Comparison of ENCODE assay signal across 8 mouse cellular contexts in genomic region chr12:84449887-84450286, GRCm38 (mm10). TPM values are rescaled to one million over a fixed set of nuclear protein-coding genes. Genes with fewer than 3 reads are reported as not detected.
DNase-seq lines count a peak whose midpoint lies in the region; ATAC-seq and TF ChIP-seq lines count a peak whose summit lies in the region.

No protein-coding gene starts in this region.

- peak; percentile 8 for DNase-seq in thymus, postnatal 14 days
- DNase-seq in thymus, adult 18-20 months = no peak
- DNase-seq in limb, embryonic 14.5 days (ENCODE audit: low spot score) = no peak
- DNase-seq in stomach, postnatal 0 days (ENCODE audit: low spot score) = no peak
- DNase-seq in left cerebral cortex, adult 9 months (ENCODE audit: low spot score in 2 of 2) = no peak
- no peak for DNase-seq in cerebellum, postnatal 36 days
- DNase-seq in left cerebral cortex, postnatal 25 days (ENCODE audit: low spot score in 2 of 2) = no peak

- 44% methylated on average over 10 of the region's 10 CpGs for WGBS in heart, embryonic 16.5 days
- 47% methylated on average over 10 of the region's 10 CpGs for WGBS in limb, embryonic 14.5 days
- 46% methylated on average over 10 of the region's 10 CpGs for WGBS in stomach, postnatal 0 days

- H3K27me3 ChIP-seq in heart, embryonic 16.5 days (ENCODE audit: control insufficient read depth, insufficient read depth, low read length) = no peaks in the 10 kb centered on the region
- H3K27me3 ChIP-seq in limb, embryonic 14.5 days (ENCODE audit: control insufficient read depth, insufficient read depth, low read length) = no peaks in the 10 kb centered on the region
- no peaks in the 10 kb centered on the region for H3K27me3 ChIP-seq in stomach, postnatal 0 days (ENCODE audit: control insufficient read depth, insufficient read depth, low read length)

- H3K36me3 ChIP-seq in heart, embryonic 16.5 days (ENCODE audit: control insufficient read depth, insufficient read depth) = no peaks in the 10 kb centered on the region
- H3K36me3 ChIP-seq in limb, embryonic 14.5 days (ENCODE audit: control insufficient read depth, insufficient read depth, low read length) = no peaks in the 10 kb centered on the region
- no peaks in the 10 kb centered on the region for H3K36me3 ChIP-seq in stomach, postnatal 0 days (ENCODE audit: control insufficient read depth, insufficient read depth, low read length)

- peak overlapping the region; percentile 83 for H3K9ac ChIP-seq in heart, embryonic 16.5 days (ENCODE audit: low read length)
- H3K9ac ChIP-seq in limb, embryonic 14.5 days (ENCODE audit: low read depth, low read length, severe bottlenecking) = peak overlapping the region; percentile 57; the same call in 1 of the 2 replicates
- no peak overlapping the region for H3K9ac ChIP-seq in stomach, postnatal 0 days (ENCODE audit: low read length)

- no peak for ATAC-seq in heart, embryonic 16.5 days (replicated peaks; ENCODE audit: extremely low read depth, insufficient read depth, low FRiP score)
- ATAC-seq in limb, embryonic 14.5 days (ENCODE audit: low FRiP score, low read depth) = no peak
- no peak for ATAC-seq in stomach, postnatal 0 days (ENCODE audit: low FRiP score, low TSS enrichment)

- H3K9me3 ChIP-seq in heart, embryonic 16.5 days (replicated peaks; ENCODE audit: control insufficient read depth, low read length) = no peaks in the 10 kb centered on the region
- H3K9me3 ChIP-seq in limb, embryonic 14.5 days (ENCODE audit: control insufficient read depth, low read length) = no peaks in the 10 kb centered on the region
- H3K9me3 ChIP-seq in stomach, postnatal 0 days (ENCODE audit: control insufficient read depth, low read length) = no peaks in the 10 kb centered on the region

- peaks cover 13% of the 10 kb centered on the region for H3K4me1 ChIP-seq in heart, embryonic 16.5 days (ENCODE audit: control insufficient read depth, insufficient read depth, low read length)
- 0 out of 2 replicates have a peak, but pooled peaks cover 6% of the 10 kb centered on the region for H3K4me1 ChIP-seq in limb, embryonic 14.5 days (ENCODE audit: control insufficient read depth, insufficient read depth, low read length)
- no peaks in the 10 kb centered on the region for H3K4me1 ChIP-seq in stomach, postnatal 0 days (replicated peaks; ENCODE audit: control insufficient read depth, insufficient read depth)

- intact Hi-C loops in left cerebral cortex, postnatal 25 days (cut with DNase I) = loop anchor here (2.0 kb wide), 1 partner anchor 33 kb away; the partner anchor contains the start of gene Rnf113a2

- no peak for TF ChIP-seq EP300 in stomach, postnatal 0 days (optimal IDR thresholded peaks at IDR 0.05)

- peak overlapping the region; percentile 94 for H3K4me2 ChIP-seq in heart, embryonic 16.5 days (ENCODE audit: low read depth, low read length)
- peak overlapping the region; percentile 90 for H3K4me2 ChIP-seq in limb, embryonic 14.5 days (replicated peaks; ENCODE audit: low read depth, low read length, severe bottlenecking)
- H3K4me2 ChIP-seq in stomach, postnatal 0 days (replicated peaks; ENCODE audit: low read depth) = peak overlapping the region; percentile 57

- H3K27ac ChIP-seq in heart, embryonic 16.5 days (ENCODE audit: low read length) = peak overlapping the region; percentile 94
- H3K27ac ChIP-seq in limb, embryonic 14.5 days (replicated peaks; ENCODE audit: low read depth, low read length) = no peak overlapping the region
- H3K27ac ChIP-seq in stomach, postnatal 0 days (replicated peaks) = no peak overlapping the region

- no peak for TF ChIP-seq CTCF in stomach, postnatal 0 days (IDR thresholded peaks at IDR 0.05; ENCODE audit: low read depth)

- TF ChIP-seq POLR2A in limb, embryonic 14.5 days (IDR thresholded peaks at IDR 0.05; ENCODE audit: borderline replicate concordance, extremely low read depth, insufficient read depth, insufficient read length) = no peak

- peak overlapping the region; percentile 95 for H3K4me3 ChIP-seq in heart, embryonic 16.5 days (ENCODE audit: low read length)
- peak overlapping the region; percentile 60; the same call in 1 of the 2 replicates for H3K4me3 ChIP-seq in limb, embryonic 14.5 days (replicated peaks; ENCODE audit: low read length)
- peak overlapping the region; percentile 54; the same call in 1 of the 2 replicates for H3K4me3 ChIP-seq in stomach, postnatal 0 days (ENCODE audit: low read depth, low read length)

RNA-seq across cellular contexts. Expression of gene Aldh6a1, which starts 0.9 kb away (rescaled TPM):
- polyA plus RNA-seq in heart, embryonic 16.5 days (2015; fragmentation: Nextera tagmentation; extraction: Ambion mirVana) = 70.3 and 72.9 TPM in 2 replicates
- 18.9 and 19.0 TPM in 2 replicates for polyA plus RNA-seq in limb, embryonic 14.5 days (2012; rRNA removed)
- 37.9 and 41.2 TPM in 2 replicates for polyA plus RNA-seq in limb, embryonic 14.5 days (2014; fragmentation: Nextera tagmentation; extraction: Ambion mirVana)
- polyA plus RNA-seq in stomach, postnatal 0 days (2015; fragmentation: Nextera tagmentation; extraction: Ambion mirVana) = 43.4 and 52.1 TPM in 2 replicates
- total RNA-seq in left cerebral cortex, postnatal 25 days (2021) = 10 to 100 TPM; 38.1 to 45.3 TPM

RNA-seq across cellular contexts. Expression of gene Lin52, which starts 1.3 kb away (rescaled TPM):
- polyA plus RNA-seq in heart, embryonic 16.5 days (2015; fragmentation: Nextera tagmentation; extraction: Ambion mirVana) = 16.2 and 18.1 TPM in 2 replicates
- polyA plus RNA-seq in limb, embryonic 14.5 days (2012; rRNA removed) = 17.3 and 26.9 TPM in 2 replicates
- polyA plus RNA-seq in limb, embryonic 14.5 days (2014; fragmentation: Nextera tagmentation; extraction: Ambion mirVana) = 17.9 and 24.2 TPM in 2 replicates
- polyA plus RNA-seq in stomach, postnatal 0 days (2015; fragmentation: Nextera tagmentation; extraction: Ambion mirVana) = 8.5 and 8.7 TPM in 2 replicates
- 10 to 100 TPM; 22.2 to 22.4 TPM for total RNA-seq in left cerebral cortex, postnatal 25 days (2021)

RNA-seq across cellular contexts. Expression of gene Rnf113a2, which starts 32.9 kb away (rescaled TPM):
- polyA plus RNA-seq in heart, embryonic 16.5 days (2015; fragmentation: Nextera tagmentation; extraction: Ambion mirVana) = 21.1 and 25.1 TPM in 2 replicates
- polyA plus RNA-seq in limb, embryonic 14.5 days (2012; rRNA removed) = 10.4 and 18.1 TPM in 2 replicates
- 21.6 and 24.5 TPM in 2 replicates for polyA plus RNA-seq in limb, embryonic 14.5 days (2014; fragmentation: Nextera tagmentation; extraction: Ambion mirVana)
- 21.6 and 22.0 TPM in 2 replicates for polyA plus RNA-seq in stomach, postnatal 0 days (2015; fragmentation: Nextera tagmentation; extraction: Ambion mirVana)
- total RNA-seq in left cerebral cortex, postnatal 25 days (2021) = 10 to 100 TPM; 12.8 to 14.7 TPM

RNA-seq across cellular contexts. Expression of gene Bbof1, which starts 41.0 kb away (rescaled TPM):
- 2.5 and 2.6 TPM in 2 replicates for polyA plus RNA-seq in heart, embryonic 16.5 days (2015; fragmentation: Nextera tagmentation; extraction: Ambion mirVana)
- polyA plus RNA-seq in limb, embryonic 14.5 days (2012; rRNA removed) = 0.55 and 1.3 TPM in 2 replicates
- polyA plus RNA-seq in limb, embryonic 14.5 days (2014; fragmentation: Nextera tagmentation; extraction: Ambion mirVana) = 0.95 and 1.1 TPM in 2 replicates
- 0.68 and 0.74 TPM in 2 replicates for polyA plus RNA-seq in stomach, postnatal 0 days (2015; fragmentation: Nextera tagmentation; extraction: Ambion mirVana)
- 10 to 100 TPM in 1 of 2 experiments, 1 to 10 TPM in 1; 7.4 to 11.9 TPM for total RNA-seq in left cerebral cortex, postnatal 25 days (2021)

RNA-seq across cellular contexts. Expression of gene Entpd5, which starts 41.1 kb away (rescaled TPM):
- polyA plus RNA-seq in heart, embryonic 16.5 days (2015; fragmentation: Nextera tagmentation; extraction: Ambion mirVana) = 37.1 and 38.9 TPM in 2 replicates
- polyA plus RNA-seq in limb, embryonic 14.5 days (2012; rRNA removed) = 7.7 and 8.0 TPM in 2 replicates
- 12.2 and 12.7 TPM in 2 replicates for polyA plus RNA-seq in limb, embryonic 14.5 days (2014; fragmentation: Nextera tagmentation; extraction: Ambion mirVana)
- polyA plus RNA-seq in stomach, postnatal 0 days (2015; fragmentation: Nextera tagmentation; extraction: Ambion mirVana) = 44.8 and 48.8 TPM in 2 replicates
- total RNA-seq in left cerebral cortex, postnatal 25 days (2021) = 10 to 100 TPM; 23.6 to 24.1 TPM
